Mouse (Mus musculus) CH12.LX (cell line): ENCODE results near the gene Grm5. TPM values are rescaled to one million over a fixed set of nuclear protein-coding genes. Genes with fewer than 3 reads are reported as not detected.

Experiments used
- DNase-seq: peaks from one replicate; pipeline ENCODE4 v3.0.0-alpha.2; 2013; ENCODE audit errors: extremely low read depth
- H3K27ac ChIP-seq: 2 replicates; pipeline ENCODE4 v1.5.1; 2012; ENCODE audit warnings: low read depth, mild to moderate bottlenecking, control low read depth, moderate library complexity; ENCODE audit not compliant: insufficient read depth
- H3K27me3 ChIP-seq: replicated peaks from 2 replicates; pipeline ENCODE3; 2012; ENCODE audit warnings: inconsistent platforms
- H3K36me3 ChIP-seq, 2 experiments: replicated peaks in 1 of 2; 2 replicates each; pipeline versions ENCODE3 to v1.6.1; 2012; ENCODE audit warnings: inconsistent platforms in 1 of 2, low read length in 1 of 2, mild to moderate bottlenecking in 1 of 2, mixed read lengths in 1 of 2, moderate library complexity in 1 of 2; ENCODE audit not compliant: control insufficient read depth in 1 of 2, insufficient read depth in 1 of 2
- H3K4me1 ChIP-seq, 2 experiments: 2 replicates each; pipeline ENCODE4 v1.6.1; 2012; ENCODE audit warnings: inconsistent platforms in 1 of 2, moderate library complexity in 1 of 2; ENCODE audit not compliant: insufficient read depth in 2 of 2, control insufficient read depth in 1 of 2
- H3K4me2 ChIP-seq: 2 replicates; pipeline ENCODE4 v1.6.1; 2012; ENCODE audit warnings: low read depth, mild to moderate bottlenecking, control low read depth; ENCODE audit not compliant: poor library complexity, insufficient read depth, severe bottlenecking
- H3K4me3 ChIP-seq, 3 experiments: fragments of 150-350 bp in 1 of 3; sonication (generic) in 1 of 3; replicated peaks in 1 of 3; 2 replicates each; pipeline versions ENCODE3 to v1.5.1; 2011 to 2012; ENCODE audit warnings: low read depth in 2 of 3, low read length in 2 of 3, mild to moderate bottlenecking in 2 of 3, moderate library complexity in 2 of 3, control low read depth in 1 of 3, improper control_type of control experiment in 1 of 3, inconsistent platforms in 1 of 3, mixed read lengths in 1 of 3; ENCODE audit not compliant: poor library complexity in 1 of 3
- H3K79me2 ChIP-seq: replicated peaks from 2 replicates; pipeline ENCODE4 v1.6.1; 2012; ENCODE audit warnings: mild to moderate bottlenecking, moderate library complexity; ENCODE audit not compliant: control insufficient read depth, poor library complexity, insufficient read depth, severe bottlenecking; ENCODE audit errors: extremely low read depth
- H3K9ac ChIP-seq: 2 replicates; pipeline ENCODE4 v1.6.1; 2012; ENCODE audit warnings: low read depth, mild to moderate bottlenecking, control low read depth, moderate library complexity; ENCODE audit not compliant: insufficient read depth
- H3K9me3 ChIP-seq: replicated peaks from 2 replicates; pipeline ENCODE3; 2012; ENCODE audit warnings: low read length, inconsistent platforms, mixed read lengths
- BHLHE40 ChIP-seq: IDR thresholded peaks from 2 replicates; pipeline ENCODE4 v1.6.1; 2011; ENCODE audit warnings: mild to moderate bottlenecking, low read depth, low read length, improper control_type of control experiment
- CHD1 ChIP-seq: IDR thresholded peaks from 2 replicates; pipeline ENCODE4 v1.6.1; 2012; ENCODE audit warnings: low read depth, low read length, improper control_type of control experiment, inconsistent platforms
- CHD2 ChIP-seq: IDR thresholded peaks from 2 replicates; pipeline ENCODE4 v1.6.1; 2011; ENCODE audit warnings: low read length, improper control_type of control experiment
- E2F4 ChIP-seq: IDR thresholded peaks from 2 replicates; pipeline ENCODE4 v1.6.1; 2011; ENCODE audit warnings: low read depth, low read length, improper control_type of control experiment; ENCODE audit not compliant: insufficient replicate concordance
- GABPA ChIP-seq: IDR thresholded peaks from 2 replicates; pipeline ENCODE4 v1.6.1; 2012; ENCODE audit warnings: low read depth, low read length, improper control_type of control experiment, inconsistent platforms; ENCODE audit not compliant: insufficient replicate concordance
- HCFC1 ChIP-seq: IDR thresholded peaks from 2 replicates; pipeline ENCODE4 v1.6.1; 2012; ENCODE audit warnings: low read depth, mild to moderate bottlenecking, inconsistent platforms, low read length, improper control_type of control experiment
- KAT2A ChIP-seq: IDR thresholded peaks from 2 replicates; pipeline ENCODE4 v1.6.1; 2012; ENCODE audit warnings: low read length, improper control_type of control experiment, inconsistent platforms; ENCODE audit not compliant: insufficient replicate concordance
- MXI1 ChIP-seq: IDR thresholded peaks from 2 replicates; pipeline ENCODE4 v1.6.1; 2011; ENCODE audit warnings: mild to moderate bottlenecking, low read depth, low read length, improper control_type of control experiment
- NRF1 ChIP-seq: IDR thresholded peaks from 2 replicates; pipeline ENCODE4 v1.6.1; 2014; ENCODE audit warnings: low read depth, mild to moderate bottlenecking, inconsistent platforms, low read length, improper control_type of control experiment, moderate library complexity
- PAX5 ChIP-seq: IDR thresholded peaks from 2 replicates; pipeline ENCODE4 v1.6.1; 2012; ENCODE audit warnings: low read length, inconsistent platforms, mixed read lengths
- SIN3A ChIP-seq: IDR thresholded peaks from 2 replicates; pipeline ENCODE4 v1.6.1; 2012; ENCODE audit warnings: low read length, improper control_type of control experiment, inconsistent platforms
- SMC3 ChIP-seq: IDR thresholded peaks from 2 replicates; pipeline ENCODE4 v1.6.1; 2011; ENCODE audit warnings: low read depth, low read length, improper control_type of control experiment
- UBTF ChIP-seq: IDR thresholded peaks from 2 replicates; pipeline ENCODE4 v1.6.1; 2012; ENCODE audit warnings: low read depth, mild to moderate bottlenecking, inconsistent platforms, low read length, improper control_type of control experiment, moderate library complexity
- ZC3H11A ChIP-seq: IDR thresholded peaks from 2 replicates; pipeline ENCODE4 v1.6.1; 2012; ENCODE audit warnings: low read depth, mild to moderate bottlenecking, inconsistent platforms, low read length, improper control_type of control experiment
- ZKSCAN1 ChIP-seq: IDR thresholded peaks from 2 replicates; pipeline ENCODE4 v1.6.1; 2012; ENCODE audit warnings: low read depth, inconsistent platforms, low read length, improper control_type of control experiment, borderline replicate concordance
- ZMIZ1 ChIP-seq: IDR thresholded peaks from 2 replicates; pipeline ENCODE4 v1.6.1; 2012; ENCODE audit warnings: low read depth, mild to moderate bottlenecking, inconsistent platforms, low read length, improper control_type of control experiment
- dilution Hi-C: fragments of 300-500 bp; cut with MboI; formaldehyde crosslinking; loops from 2 replicates; pipeline ENCODE4 v1.14.3; 2020; ENCODE audit warnings: low sequenced_read_pairs; ENCODE audit not compliant: extremely low pct_unique_long_range_greater_than_20kb, extremely low pct_ligation_motif_present
- in situ Hi-C: fragments of 300-500 bp; cut with MboI; formaldehyde crosslinking; loops from 3 replicates; pipeline ENCODE4 v1.14.3; 2019; ENCODE audit warnings: low sequenced_read_pairs, low pct_ligation_motif_present, low pct_unique_long_range_greater_than_20kb, mixed read lengths
- polyA plus RNA-seq: library from polyadenylated mRNA; unstranded; fragments of >175 nt; gene quantifications from 2 replicates; pipeline ENCODE4 v1.2.1, GENCODE M21; 2012; ENCODE audit warnings: low read depth; ENCODE audit not compliant: insufficient read length
- total RNA-seq, 2 experiments: library from RNA; depleted of rRNA; stranded (reverse); fragments of 300-350 nt in 1 of 2; fragments of >200 nt in 1 of 2; gene quantifications; 2 replicates each; pipeline ENCODE4 v1.2.3; 2012 to 2014

Gene Grm5
- total and polyA plus RNA-seq, 3 experiments, result 0.03 TPM; not detected in 2

DNA sequence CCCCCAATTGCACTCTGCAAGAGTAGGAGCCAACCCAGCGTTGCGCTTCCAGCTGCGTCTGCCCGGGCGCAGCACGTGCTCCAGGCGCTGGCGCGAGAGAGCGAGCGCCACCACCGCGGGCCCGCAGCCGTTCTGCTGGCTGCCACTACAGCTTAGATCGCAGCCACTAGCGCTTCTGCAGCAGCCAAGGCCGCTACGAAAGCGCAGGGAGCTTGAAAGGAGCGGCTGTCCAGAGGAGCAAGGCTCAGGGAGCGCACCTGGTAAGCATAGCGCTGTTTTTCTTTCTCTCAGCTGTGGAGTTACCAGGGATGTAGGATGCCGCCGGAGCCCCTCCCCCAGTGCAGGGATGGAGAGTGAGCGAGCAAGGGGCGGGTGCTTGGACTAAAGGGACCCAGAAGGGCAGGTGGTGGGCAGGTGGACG lies 323 bp downstream of the Grm5 start:
- Histone ChIP-seq H3K4me1 (no peaks in the 10 kb centered on the region), H3K9ac (no peak overlapping the region), H3K79me2 (no peaks in the 10 kb centered on the region), H3K4me3 (no peak overlapping the region), H3K27me3 (no peaks in the 10 kb centered on the region), H3K4me2 (no peak overlapping the region), H3K27ac (no peak overlapping the region), H3K9me3 (no peaks in the 10 kb centered on the region), H3K36me3 (no peaks in the 10 kb centered on the region)
- no peak for DNase-seq
- TF ChIP-seq SMC3 (no peak), SIN3A (no peak), GABPA (no peak), UBTF (no peak), ZKSCAN1 (no peak)
- dilution Hi-C loops, result no loop called here
- in situ Hi-C loops, result no loop called here

DNA sequence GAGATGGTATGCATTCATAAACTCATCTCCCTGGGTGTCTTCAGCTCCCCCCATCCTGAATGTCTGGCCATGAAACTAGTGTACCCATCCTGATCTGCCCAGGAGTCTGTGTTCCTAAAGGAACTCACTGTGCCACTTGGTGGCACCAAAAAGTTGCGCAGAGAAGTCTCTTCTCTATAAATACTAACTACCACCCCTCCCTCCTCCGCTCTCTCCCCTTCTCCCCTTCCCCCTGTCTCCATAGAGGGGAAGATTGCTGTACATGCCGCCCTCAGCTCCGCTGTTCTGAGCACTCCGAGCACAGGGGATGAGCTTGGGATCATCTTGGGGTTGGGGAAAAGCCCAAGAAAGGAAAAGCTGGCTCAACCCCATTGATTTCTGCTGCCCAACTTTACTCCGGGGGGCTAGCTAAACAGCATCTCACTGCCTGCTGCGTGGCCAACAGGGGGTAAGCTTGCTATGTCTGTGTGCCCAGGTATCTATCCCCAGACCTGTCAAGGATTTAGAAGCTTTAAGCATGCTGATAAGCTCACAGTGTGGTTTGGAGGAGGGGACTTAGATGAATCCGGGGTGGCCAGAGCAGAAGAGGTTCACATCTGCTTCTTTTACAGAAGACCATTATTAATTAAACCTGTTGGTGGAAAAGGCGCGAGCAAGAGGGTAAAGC lies 2.4 kb downstream of the Grm5 start:
- dilution Hi-C loops (no loop called here), in situ Hi-C loops (no loop called here)
- Histone ChIP-seq H3K9me3 (no peaks in the 10 kb centered on the region), H3K27me3 (no peaks in the 10 kb centered on the region), H3K9ac (no peak overlapping the region), H3K4me2 (no peak overlapping the region), H3K4me1 (no peaks in the 10 kb centered on the region), H3K27ac (no peak overlapping the region), H3K36me3 (no peaks in the 10 kb centered on the region), H3K4me3 (no peak overlapping the region), H3K79me2 (no peaks in the 10 kb centered on the region)
- no peak for DNase-seq
- TF ChIP-seq HCFC1, result no peak
- TF ChIP-seq ZC3H11A, result no peak
- TF ChIP-seq PAX5, result no peak
- TF ChIP-seq CHD2, result no peak
- no peak for TF ChIP-seq BHLHE40
- TF ChIP-seq KAT2A, result no peak
- no peak for TF ChIP-seq E2F4
- no peak for TF ChIP-seq NRF1
- no peak for TF ChIP-seq ZMIZ1
- TF ChIP-seq CHD1, result no peak

DNA sequence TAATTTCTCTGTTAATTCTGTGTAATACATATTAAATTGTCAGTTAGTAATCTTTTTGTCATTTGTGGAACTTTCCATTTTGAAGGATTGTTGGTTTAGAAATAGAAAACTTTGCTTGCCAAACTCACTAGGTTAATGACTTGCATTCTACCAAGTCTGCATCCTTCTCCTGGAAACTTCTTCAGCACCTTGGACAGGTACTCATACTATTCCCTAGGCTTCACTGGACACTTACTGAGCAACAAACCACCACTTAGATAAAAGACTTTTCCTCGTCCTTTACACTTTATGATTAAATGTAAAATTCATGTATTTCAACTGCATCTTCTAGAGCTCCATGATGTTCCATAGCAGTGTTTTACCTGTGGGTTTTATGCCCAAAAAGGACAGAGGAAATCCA lies 4.0 kb downstream of the Grm5 start:
- dilution Hi-C loops, result no loop called here

More for the DNA sequence above, 4.0 kb downstream of the Grm5 start:
- no peaks in the 10 kb centered on the region for H3K79me2 ChIP-seq
- TF ChIP-seq MXI1 (no peak), ZMIZ1 (no peak), BHLHE40 (no peak)
- no peaks in the 10 kb centered on the region for H3K9me3 ChIP-seq
- no peak overlapping the region for H3K27ac ChIP-seq
- no peaks in the 10 kb centered on the region for H3K36me3 ChIP-seq
- in situ Hi-C loops, result no loop called here
- H3K4me1 ChIP-seq, result no peaks in the 10 kb centered on the region
- H3K9ac ChIP-seq, result no peak overlapping the region
- DNase-seq, result peak; percentile 12
- no peak overlapping the region for H3K4me3 ChIP-seq
- H3K4me2 ChIP-seq, result no peak overlapping the region
- no peaks in the 10 kb centered on the region for H3K27me3 ChIP-seq
